ENCODE assay signal across 1 mouse cellular context in genomic region chr7:116456964-116457363, GRCm38 (mm10).
TF ChIP-seq lines count a peak whose summit lies in the region.

No protein-coding gene starts in this region.

TF ChIP-seq in CH12.LX, 34 proteins besides CTCF, POLR2A, EP300 and RAD21 (continued from another document):
- TF ChIP-seq IRF4 (IDR thresholded peaks at IDR 0.05; ENCODE audit: low read depth, low read length): peak; percentile 70; the same call in 1 of the 2 replicates
- TF ChIP-seq UBTF (IDR thresholded peaks at IDR 0.05; ENCODE audit: low read depth, low read length): no peak
- TF ChIP-seq E2F4 (IDR thresholded peaks at IDR 0.05; ENCODE audit: insufficient replicate concordance, low read depth, low read length): no peak
- peak; percentile 75 for TF ChIP-seq BHLHE40 (IDR thresholded peaks at IDR 0.05; ENCODE audit: low read depth, low read length)
TF ChIP-seq in CH12.LX: peak in this region for 6.
